Mouse (Mus musculus) megakaryocyte progenitor cell, adult 5-6 weeks (primary cell): ENCODE data around the gene Gm10184. TPM values are rescaled to one million over a fixed set of nuclear protein-coding genes. Genes with fewer than 3 reads are reported as not detected.
"Not testable (repeated sequence)": the region's sequence is repeated elsewhere in the genome, so short reads cannot be mapped to it uniquely, and the experiment has no call there.

Source experiments
- ATAC-seq: replicated peaks from 2 replicates; pipeline ENCODE4 v1.8.0; 2016; ENCODE audit warnings: mild to moderate bottlenecking, moderate TSS enrichment, inconsistent platforms; ENCODE audit not compliant: poor library complexity
- total RNA-seq, 2 experiments: library from RNA; stranded (forward) in 1 of 2; stranded (reverse) in 1 of 2; fragments of 157-497, 149-512 nt in 1 of 2; fragments of 200-1000 nt in 1 of 2; gene quantifications; 2 replicates each; pipeline versions ENCODE4 v1.2.3 to v1.2.4; 2015 to 2017

Gm10184 gene
- total RNA-seq (2015) (45.7 and 53.6 TPM in 2 replicates), total RNA-seq (2017) (145 and 186 TPM in 2 replicates)

GRCm38 (mm10) chr17:89910349-89910748, at the start of gene Gm10184:
Gene Gm10184 (minus strand): TSS chr17:89910449.
- ATAC-seq: no peak

GRCm38 (mm10) chr17:89933950-89934349, 23.7 kb upstream of the Gm10184 start:
- no peak for ATAC-seq

GRCm38 (mm10) chr17:89907686-89908085, 2.6 kb downstream of the Gm10184 start:
- ATAC-seq: no peak

DNA sequence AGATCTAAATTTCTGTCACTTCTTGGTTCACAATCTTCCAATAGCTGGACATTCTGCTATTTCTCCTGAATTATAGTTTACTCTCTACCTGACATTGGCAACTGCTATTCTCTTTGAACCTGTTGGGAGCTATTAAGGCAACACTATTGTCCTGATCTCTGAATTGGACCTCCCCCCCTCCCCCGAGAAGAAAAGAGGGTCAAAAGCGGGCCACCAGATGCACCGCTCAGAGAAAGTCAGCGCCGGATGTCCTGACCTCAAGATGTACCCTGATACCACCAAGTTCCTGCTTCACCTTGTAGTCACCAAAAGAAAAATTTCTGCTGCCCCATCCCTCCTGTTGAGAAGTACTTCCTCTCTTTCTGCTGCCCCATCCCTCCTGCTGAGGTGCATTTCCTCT, 5.5 kb downstream of the Gm10184 start:
- ATAC-seq: not testable (repeated sequence)

DNA sequence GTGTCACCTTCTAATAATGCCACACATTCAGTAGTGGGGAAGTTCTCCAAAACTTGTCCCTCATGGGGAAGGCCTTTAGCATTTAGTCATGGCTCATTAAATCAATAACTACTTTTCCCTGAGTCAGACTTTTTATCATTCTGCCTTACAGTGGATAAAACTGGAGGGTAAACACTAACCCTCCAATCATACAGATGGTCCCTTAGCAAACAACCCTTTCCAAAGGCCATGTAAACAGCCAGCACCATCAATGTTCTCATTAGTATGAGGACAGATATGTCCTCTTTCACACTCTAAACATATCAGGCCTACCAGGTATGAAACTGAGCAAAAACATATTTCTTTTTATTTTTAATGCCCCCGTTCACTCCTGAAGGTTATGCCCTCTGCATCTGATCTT, 7.5 kb downstream of the Gm10184 start:
- no peak for ATAC-seq

DNA sequence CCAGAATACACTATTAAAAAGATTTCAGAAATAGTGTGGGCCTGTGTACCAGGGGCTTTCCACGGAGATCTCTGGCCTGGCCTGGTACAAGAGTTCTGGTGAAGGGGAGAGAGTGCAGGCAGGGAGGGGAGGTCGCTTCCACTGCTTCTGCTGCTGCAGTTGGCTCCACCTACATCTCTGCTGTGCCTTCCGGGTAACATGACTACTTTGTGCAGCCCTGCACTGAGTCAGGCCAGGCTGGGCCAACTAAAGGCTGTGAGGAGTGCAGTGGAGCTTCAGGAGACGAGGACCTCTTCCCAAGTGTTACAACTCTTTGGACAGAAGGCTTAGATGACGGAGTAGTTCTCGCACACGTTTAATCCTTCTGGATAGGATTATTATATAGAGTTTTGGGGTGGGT, 9.6 kb downstream of the Gm10184 start:
- no peak for ATAC-seq

GRCm38 (mm10) chr17:89899813-89900212, 10.4 kb downstream of the Gm10184 start:
- no peak for ATAC-seq

GRCm38 (mm10) chr17:89864996-89865395, 45.3 kb downstream of the Gm10184 start:
- ATAC-seq: no peak
